24 mouse cellular contexts compared by ENCODE assay signal in genomic region chr2:174807900-174808299, GRCm38 (mm10). TPM values are rescaled to one million over a fixed set of nuclear protein-coding genes. Genes with fewer than 3 reads are reported as not detected.
"Had no signal": no experiment of that assay in that cellular context is flagged by ENCODE, and none has a peak within 500 bp of the region (broad histone marks: within the 10 kb centered on the region; RNA-seq: fewer than 3 reads in every experiment).

No protein-coding gene starts in this region.

- ATAC-seq: liver, embryonic 12.5 days; midbrain, embryonic 15.5 days had no signal

- H3K27me3 ChIP-seq: kidney, embryonic 15.5 days; limb, embryonic 13.5 days; liver, embryonic 12.5 days; liver, embryonic 15.5 days; lung, embryonic 15.5 days; midbrain, embryonic 12.5 days; midbrain, embryonic 15.5 days; neural tube, embryonic 13.5 days had no signal

- H3K9ac ChIP-seq: kidney, embryonic 15.5 days; limb, embryonic 13.5 days; liver, embryonic 12.5 days; liver, embryonic 15.5 days; lung, embryonic 15.5 days; midbrain, embryonic 12.5 days; midbrain, embryonic 15.5 days; neural tube, embryonic 13.5 days had no signal

- H3K9me3 ChIP-seq: kidney, embryonic 15.5 days; liver, embryonic 12.5 days; liver, embryonic 15.5 days; lung, embryonic 15.5 days had no signal

- DNase-seq: kidney, adult 11 months; kidney, adult 8-10 months; kidney, postnatal 10 days; kidney, postnatal 36 days; left cerebral cortex, postnatal 4 days; liver; lung, adult 18-20 months; lung, postnatal 10 days; lung, postnatal 36 days; retina, postnatal 1 day; right cerebral cortex, postnatal 25 days; thymus, adult 2 months; thymus, postnatal 25 days had no signal

- H3K4me2 ChIP-seq: kidney, embryonic 15.5 days; limb, embryonic 13.5 days; liver, embryonic 12.5 days; liver, embryonic 15.5 days; lung, embryonic 15.5 days; midbrain, embryonic 12.5 days; midbrain, embryonic 15.5 days; neural tube, embryonic 13.5 days had no signal

- H3K4me3 ChIP-seq: kidney, embryonic 15.5 days; limb, embryonic 13.5 days; liver, embryonic 12.5 days; liver, embryonic 15.5 days; lung, embryonic 15.5 days; midbrain, embryonic 12.5 days; midbrain, embryonic 15.5 days; myocyte; neural tube, embryonic 13.5 days had no signal

- H3K27ac ChIP-seq: kidney, embryonic 15.5 days; limb, embryonic 13.5 days; liver, embryonic 12.5 days; liver, embryonic 15.5 days; lung, embryonic 15.5 days; midbrain, embryonic 12.5 days; midbrain, embryonic 15.5 days; neural tube, embryonic 13.5 days had no signal

- H3K36me3 ChIP-seq: kidney, embryonic 15.5 days; limb, embryonic 13.5 days; liver, embryonic 12.5 days; liver, embryonic 15.5 days; lung, embryonic 15.5 days; midbrain, embryonic 12.5 days; midbrain, embryonic 15.5 days; neural tube, embryonic 13.5 days had no signal

- H3K4me1 ChIP-seq: kidney, embryonic 15.5 days; liver, embryonic 12.5 days; liver, embryonic 15.5 days; lung, embryonic 15.5 days; megakaryocyte, embryonic 14.5 days; midbrain, embryonic 12.5 days; midbrain, embryonic 15.5 days; neural tube, embryonic 13.5 days had no signal

RNA-seq across cellular contexts. Expression of gene Edn3, which starts 47.5 kb away (rescaled TPM):
- total RNA-seq: monocyte, adult 5-6 weeks had no signal
- polyA plus RNA-seq: myocyte had no signal
